Mouse (Mus musculus) megakaryocyte, embryonic 14.5 days (primary cell): ENCODE data around the gene Mrtfa.

Source experiments
- FLI1 ChIP-seq: IDR thresholded peaks from 2 replicates; pipeline ENCODE4 v1.6.1; 2012; ENCODE audit warnings: low read length, inconsistent platforms, mixed read lengths
- GATA1 ChIP-seq: IDR thresholded peaks from 3 replicates; pipeline ENCODE4 v1.6.1; 2012; ENCODE audit warnings: mixed read lengths, low read length, inconsistent platforms, borderline replicate concordance

GRCm38 (mm10) chr15:81194791-81195190, 4.2 kb upstream of the Mrtfa start:
- no peak for TF ChIP-seq GATA1
- TF ChIP-seq FLI1, result no peak
